Mouse (Mus musculus): ENCODE data around the gene Galnt6. TPM values are rescaled to one million over a fixed set of nuclear protein-coding genes. Genes with fewer than 3 reads are reported as not detected.
A peak's percentile ranks its signal among the peaks of the same experiment; 100 is the strongest.

Gene Galnt6
- polyA plus RNA-seq, 1 experiment from 2014 or later, result 0.16 TPM

DNA sequence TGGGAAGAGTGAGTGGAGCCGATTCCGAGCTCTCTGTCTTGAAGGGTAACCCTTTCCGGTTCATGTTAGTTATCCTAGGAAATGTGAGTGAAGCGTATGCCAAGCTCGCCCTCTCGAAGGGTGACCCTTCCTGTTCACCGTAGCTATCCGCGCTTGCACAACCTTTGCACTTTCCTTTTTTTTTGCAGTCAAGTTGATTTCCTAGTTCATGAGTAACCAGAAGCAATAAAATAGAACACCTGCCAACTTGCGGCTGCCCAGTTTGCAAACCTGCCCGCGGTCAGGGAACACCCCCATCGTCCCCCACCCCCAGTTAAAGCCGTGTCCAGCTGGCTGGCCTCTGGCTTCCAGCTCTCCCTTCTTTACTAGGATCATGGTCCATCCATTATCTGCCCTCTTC is 50.2 kb downstream of the Galnt6 start:
- WGBS, result 44% methylated on average over 14 of the region's 14 CpGs
- Histone ChIP-seq H3K27ac (ENCODE audit: low read depth, low read length) (peak overlapping the region; percentile 79), H3K4me2 (replicated peaks; ENCODE audit: low read depth, low read length) (no peak overlapping the region; the same call in 1 of the 2 replicates), H3K27me3 (ENCODE audit: control insufficient read depth, insufficient read depth, low read length) (no peaks in the 10 kb centered on the region), H3K36me3 (ENCODE audit: control insufficient read depth, insufficient read depth, low read length) (no peaks in the 10 kb centered on the region), H3K4me3 (ENCODE audit: low read length) (no peak overlapping the region), H3K4me1 (ENCODE audit: control insufficient read depth, insufficient read depth, low read length) (peaks cover 19% of the 10 kb centered on the region; the same call in 1 of the 2 replicates), H3K9me3 (ENCODE audit: control insufficient read depth, low read length) (no peaks in the 10 kb centered on the region), H3K9ac (ENCODE audit: low read depth, low read length) (no peak overlapping the region)
- ATAC-seq (ENCODE audit: low FRiP score, low TSS enrichment), result no peak

GRCm38 (mm10) chr15:100678581-100678980 is 50.6 kb downstream of the Galnt6 start:
- WGBS, result 56% methylated on average over 12 of the region's 12 CpGs
- Histone ChIP-seq H3K9me3 (ENCODE audit: control insufficient read depth, low read length) (no peaks in the 10 kb centered on the region), H3K27ac (ENCODE audit: low read depth, low read length) (peak overlapping the region; percentile 79), H3K4me3 (ENCODE audit: low read length) (no peak overlapping the region), H3K27me3 (ENCODE audit: control insufficient read depth, insufficient read depth, low read length) (no peaks in the 10 kb centered on the region), H3K9ac (ENCODE audit: low read depth, low read length) (no peak overlapping the region), H3K4me1 (ENCODE audit: control insufficient read depth, insufficient read depth, low read length) (peaks cover 19% of the 10 kb centered on the region; the same call in 1 of the 2 replicates), H3K4me2 (replicated peaks; ENCODE audit: low read depth, low read length) (no peak overlapping the region; the same call in 1 of the 2 replicates), H3K36me3 (ENCODE audit: control insufficient read depth, insufficient read depth, low read length) (no peaks in the 10 kb centered on the region)
- ATAC-seq (ENCODE audit: low FRiP score, low TSS enrichment), result no peak

GRCm38 (mm10) chr15:100677675-100678074 is 51.5 kb downstream of the Galnt6 start:
- no peak for ATAC-seq (ENCODE audit: low FRiP score, low TSS enrichment)
- H3K27ac ChIP-seq (ENCODE audit: low read depth, low read length), result no peak overlapping the region

GRCm38 (mm10) chr15:100676521-100676920 is 52.7 kb downstream of the Galnt6 start:
- H3K27ac ChIP-seq (ENCODE audit: low read depth, low read length), result no peak overlapping the region
- 85% methylated on average over 1 of the region's 1 CpGs for WGBS
- H3K36me3 ChIP-seq (ENCODE audit: control insufficient read depth, insufficient read depth, low read length), result no peaks in the 10 kb centered on the region
- peaks cover 19% of the 10 kb centered on the region; the same call in 1 of the 2 replicates for H3K4me1 ChIP-seq (ENCODE audit: control insufficient read depth, insufficient read depth, low read length)
- H3K4me2 ChIP-seq (replicated peaks; ENCODE audit: low read depth, low read length), result no peak overlapping the region
- no peak overlapping the region for H3K4me3 ChIP-seq (ENCODE audit: low read length)
- ATAC-seq (ENCODE audit: low FRiP score, low TSS enrichment), result no peak
- H3K9me3 ChIP-seq (ENCODE audit: control insufficient read depth, low read length), result no peaks in the 10 kb centered on the region
- no peaks in the 10 kb centered on the region for H3K27me3 ChIP-seq (ENCODE audit: control insufficient read depth, insufficient read depth, low read length)
- H3K9ac ChIP-seq (ENCODE audit: low read depth, low read length), result no peak overlapping the region

More at GRCm38 (mm10) chr15:100677675-100678074, 51.5 kb downstream of the Galnt6 start:
- Histone ChIP-seq H3K36me3 (ENCODE audit: control insufficient read depth, insufficient read depth, low read length) (no peaks in the 10 kb centered on the region), H3K4me3 (ENCODE audit: low read length) (no peak overlapping the region), H3K27me3 (ENCODE audit: control insufficient read depth, insufficient read depth, low read length) (no peaks in the 10 kb centered on the region), H3K4me1 (ENCODE audit: control insufficient read depth, insufficient read depth, low read length) (peaks cover 19% of the 10 kb centered on the region; the same call in 1 of the 2 replicates), H3K9me3 (ENCODE audit: control insufficient read depth, low read length) (no peaks in the 10 kb centered on the region), H3K4me2 (replicated peaks; ENCODE audit: low read depth, low read length) (no peak overlapping the region), H3K9ac (ENCODE audit: low read depth, low read length) (no peak overlapping the region)
- WGBS, result 83% methylated on average over 8 of the region's 8 CpGs

DNA sequence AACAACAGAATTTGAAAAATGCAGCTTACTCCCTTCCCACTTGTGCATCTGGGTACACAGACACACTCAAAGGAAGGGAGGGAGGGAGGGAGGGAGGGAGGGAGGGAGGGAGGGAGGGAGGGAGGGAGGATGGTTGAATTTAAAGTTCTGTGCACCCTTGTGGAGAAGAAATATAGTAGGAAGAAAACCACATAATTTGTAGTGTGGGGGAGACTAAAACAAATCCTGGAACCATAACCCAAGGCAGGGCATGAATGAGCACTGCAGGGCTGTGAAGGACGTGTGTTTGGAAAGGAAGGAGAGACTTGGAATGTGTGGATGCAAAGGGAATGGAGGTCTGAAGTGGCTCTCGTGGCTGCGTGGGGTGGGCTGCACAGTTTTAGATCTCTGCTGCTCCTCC is 53.7 kb downstream of the Galnt6 start:
- Histone ChIP-seq H3K4me3 (ENCODE audit: low read length) (no peak overlapping the region), H3K9ac (ENCODE audit: low read depth, low read length) (no peak overlapping the region), H3K27ac (ENCODE audit: low read depth, low read length) (no peak overlapping the region), H3K9me3 (ENCODE audit: control insufficient read depth, low read length) (no peaks in the 10 kb centered on the region), H3K36me3 (ENCODE audit: control insufficient read depth, insufficient read depth, low read length) (no peaks in the 10 kb centered on the region), H3K4me2 (replicated peaks; ENCODE audit: low read depth, low read length) (no peak overlapping the region), H3K27me3 (ENCODE audit: control insufficient read depth, insufficient read depth, low read length) (no peaks in the 10 kb centered on the region), H3K4me1 (ENCODE audit: control insufficient read depth, insufficient read depth, low read length) (peaks cover 12% of the 10 kb centered on the region; the same call in 1 of the 2 replicates)
- WGBS, result 26% methylated on average over 3 of the region's 3 CpGs
- no peak for ATAC-seq (ENCODE audit: low FRiP score, low TSS enrichment)

- no peaks in the 10 kb centered on the region for H3K9me3 ChIP-seq (ENCODE audit: control insufficient read depth, low read length)
- peak overlapping the region; percentile 30; the same call in 1 of the 2 replicates for H3K27ac ChIP-seq (ENCODE audit: low read depth, low read length)
- H3K27me3 ChIP-seq (ENCODE audit: control insufficient read depth, insufficient read depth, low read length), result no peaks in the 10 kb centered on the region
- H3K36me3 ChIP-seq (ENCODE audit: control insufficient read depth, insufficient read depth, low read length), result no peaks in the 10 kb centered on the region
- 84% methylated on average over 10 of the region's 10 CpGs for WGBS
- no peak overlapping the region for H3K4me3 ChIP-seq (ENCODE audit: low read length)
- H3K9ac ChIP-seq (ENCODE audit: low read depth, low read length), result no peak overlapping the region
- no peak for ATAC-seq (ENCODE audit: low FRiP score, low TSS enrichment)
- no peak overlapping the region for H3K4me2 ChIP-seq (replicated peaks; ENCODE audit: low read depth, low read length)
- 0 out of 2 replicates have a peak, but pooled peaks cover 10% of the 10 kb centered on the region for H3K4me1 ChIP-seq (ENCODE audit: control insufficient read depth, insufficient read depth, low read length)
Measured at GRCm38 (mm10) chr15:100674566-100674965, 54.6 kb downstream of the Galnt6 start.

- Histone ChIP-seq H3K4me1 (ENCODE audit: control insufficient read depth, insufficient read depth, low read length) (0 out of 2 replicates have a peak, but pooled peaks cover 8% of the 10 kb centered on the region), H3K9me3 (ENCODE audit: control insufficient read depth, low read length) (no peaks in the 10 kb centered on the region), H3K9ac (ENCODE audit: low read depth, low read length) (no peak overlapping the region), H3K4me2 (replicated peaks; ENCODE audit: low read depth, low read length) (no peak overlapping the region), H3K4me3 (ENCODE audit: low read length) (no peak overlapping the region), H3K27me3 (ENCODE audit: control insufficient read depth, insufficient read depth, low read length) (no peaks in the 10 kb centered on the region), H3K27ac (ENCODE audit: low read depth, low read length) (peak overlapping the region; percentile 30; the same call in 1 of the 2 replicates), H3K36me3 (ENCODE audit: control insufficient read depth, insufficient read depth, low read length) (no peaks in the 10 kb centered on the region)
- no peak for ATAC-seq (ENCODE audit: low FRiP score, low TSS enrichment)
- 54% methylated on average over 12 of the region's 12 CpGs for WGBS
Measured at GRCm38 (mm10) chr15:100673585-100674391, 55.4 kb downstream of the Galnt6 start.

DNA sequence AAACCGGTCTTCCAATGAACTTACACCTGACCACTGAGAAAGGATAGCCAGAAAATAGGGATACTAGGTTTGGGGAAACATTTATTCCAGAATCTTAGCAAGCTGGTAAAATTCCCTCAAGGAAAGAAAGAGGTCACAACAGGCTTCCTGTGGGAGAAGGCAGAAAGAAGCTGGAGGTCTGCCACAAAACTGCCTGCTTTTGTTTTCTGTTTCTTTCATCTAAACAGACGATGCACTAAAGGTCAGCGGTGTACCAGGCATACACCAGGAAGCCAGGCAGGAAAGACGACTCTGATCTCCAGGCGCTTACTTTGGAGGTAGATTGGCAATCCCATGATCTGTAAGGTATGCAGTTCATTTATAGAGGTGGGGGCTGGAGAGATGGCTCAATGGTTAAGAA is 58.3 kb downstream of the Galnt6 start:
- Histone ChIP-seq H3K27me3 (ENCODE audit: control insufficient read depth, insufficient read depth, low read length) (no peaks in the 10 kb centered on the region), H3K9me3 (ENCODE audit: control insufficient read depth, low read length) (no peaks in the 10 kb centered on the region), H3K27ac (ENCODE audit: low read depth, low read length) (no peak overlapping the region), H3K9ac (ENCODE audit: low read depth, low read length) (no peak overlapping the region), H3K4me3 (ENCODE audit: low read length) (no peak overlapping the region), H3K36me3 (ENCODE audit: control insufficient read depth, insufficient read depth, low read length) (no peaks in the 10 kb centered on the region), H3K4me2 (replicated peaks; ENCODE audit: low read depth, low read length) (no peak overlapping the region), H3K4me1 (ENCODE audit: control insufficient read depth, insufficient read depth, low read length) (peaks cover 17% of the 10 kb centered on the region; the same call in 1 of the 2 replicates)
- 71% methylated on average over 5 of the region's 5 CpGs for WGBS
- ATAC-seq (ENCODE audit: low FRiP score, low TSS enrichment), result no peak

DNA sequence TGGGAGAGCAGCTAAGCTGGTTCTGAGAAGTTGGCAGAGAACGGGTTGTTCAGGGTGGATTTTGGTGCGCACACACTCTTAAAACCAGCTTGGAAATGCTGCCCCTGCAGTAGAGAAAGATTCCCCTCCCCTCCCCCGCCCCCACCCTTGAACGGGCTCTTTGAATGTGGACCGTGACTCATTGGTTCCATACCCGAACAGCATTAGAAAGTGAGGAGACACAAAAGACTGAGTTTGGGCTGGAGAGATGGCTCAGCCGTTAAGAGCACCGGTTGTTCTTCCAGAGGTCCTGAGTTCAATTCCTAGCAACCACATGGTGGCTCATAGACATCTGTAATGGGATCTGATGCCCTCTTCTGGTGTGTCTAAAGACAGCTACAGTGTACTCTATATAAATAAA is 59.2 kb downstream of the Galnt6 start:
- 89% methylated on average over 8 of the region's 8 CpGs for WGBS
- no peaks in the 10 kb centered on the region for H3K36me3 ChIP-seq (ENCODE audit: control insufficient read depth, insufficient read depth, low read length)
- H3K9me3 ChIP-seq (ENCODE audit: control insufficient read depth, low read length), result no peaks in the 10 kb centered on the region
- no peak overlapping the region for H3K4me3 ChIP-seq (ENCODE audit: low read length)
- H3K4me1 ChIP-seq (ENCODE audit: control insufficient read depth, insufficient read depth, low read length), result peaks cover 17% of the 10 kb centered on the region; the same call in 1 of the 2 replicates
- no peak for ATAC-seq (ENCODE audit: low FRiP score, low TSS enrichment)
- no peak overlapping the region for H3K9ac ChIP-seq (ENCODE audit: low read depth, low read length)
- H3K27ac ChIP-seq (ENCODE audit: low read depth, low read length), result no peak overlapping the region
- no peak overlapping the region for H3K4me2 ChIP-seq (replicated peaks; ENCODE audit: low read depth, low read length)
- H3K27me3 ChIP-seq (ENCODE audit: control insufficient read depth, insufficient read depth, low read length), result no peaks in the 10 kb centered on the region
